Mouse (Mus musculus) cerebellum, adult 11-12 months (tissue): ENCODE results near the gene Mllt3.
A peak's percentile ranks its signal among the peaks of the same experiment; 100 is the strongest.

Source experiments
- DNase-seq: peaks from one replicate; pipeline ENCODE4 v3.0.0; 2022

Gene Mllt3

DNA sequence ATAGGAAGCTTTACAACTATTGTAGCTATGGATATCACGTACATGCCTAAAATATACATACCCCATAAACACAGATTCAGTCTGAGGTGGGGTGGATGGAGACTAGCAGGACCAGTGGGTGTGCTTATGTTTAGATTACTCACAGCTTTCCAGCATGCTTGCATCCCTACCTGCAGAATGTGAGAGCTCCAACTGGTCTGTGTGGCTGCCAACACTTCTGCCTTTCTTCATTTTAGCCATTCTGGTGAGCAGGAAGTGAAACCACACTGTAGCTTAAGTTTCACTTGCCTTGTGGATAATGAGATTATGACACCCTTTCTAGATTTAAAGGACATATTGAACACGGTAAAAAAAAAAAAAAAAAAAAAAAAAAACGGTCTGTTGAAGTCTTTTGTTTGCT is 88.8 kb downstream of the Mllt3 start:
- DNase-seq: no peak

DNA sequence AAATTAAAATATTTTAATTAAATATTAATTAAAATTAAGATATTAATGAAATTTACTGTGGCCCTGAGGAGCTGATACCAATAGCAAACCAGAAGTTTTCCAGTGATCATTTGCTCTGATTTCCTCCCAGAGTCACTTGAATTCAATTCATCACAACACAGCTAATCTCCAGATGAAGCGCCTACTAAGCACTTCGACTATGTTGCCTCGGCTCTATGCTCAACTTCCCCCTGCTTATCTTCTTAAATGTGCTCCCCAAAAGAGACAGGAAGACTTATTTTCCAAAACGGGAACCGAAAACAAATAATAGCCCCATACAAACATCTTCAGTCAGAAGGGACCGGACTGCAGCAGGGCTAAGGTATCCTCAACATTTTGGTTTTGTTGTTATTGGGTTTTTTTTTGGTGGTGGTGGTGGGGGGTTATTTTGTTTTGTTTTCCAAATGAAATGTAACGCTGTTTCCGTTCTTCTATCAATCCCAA is 90.2 kb downstream of the Mllt3 start:
- DNase-seq: no peak

DNA sequence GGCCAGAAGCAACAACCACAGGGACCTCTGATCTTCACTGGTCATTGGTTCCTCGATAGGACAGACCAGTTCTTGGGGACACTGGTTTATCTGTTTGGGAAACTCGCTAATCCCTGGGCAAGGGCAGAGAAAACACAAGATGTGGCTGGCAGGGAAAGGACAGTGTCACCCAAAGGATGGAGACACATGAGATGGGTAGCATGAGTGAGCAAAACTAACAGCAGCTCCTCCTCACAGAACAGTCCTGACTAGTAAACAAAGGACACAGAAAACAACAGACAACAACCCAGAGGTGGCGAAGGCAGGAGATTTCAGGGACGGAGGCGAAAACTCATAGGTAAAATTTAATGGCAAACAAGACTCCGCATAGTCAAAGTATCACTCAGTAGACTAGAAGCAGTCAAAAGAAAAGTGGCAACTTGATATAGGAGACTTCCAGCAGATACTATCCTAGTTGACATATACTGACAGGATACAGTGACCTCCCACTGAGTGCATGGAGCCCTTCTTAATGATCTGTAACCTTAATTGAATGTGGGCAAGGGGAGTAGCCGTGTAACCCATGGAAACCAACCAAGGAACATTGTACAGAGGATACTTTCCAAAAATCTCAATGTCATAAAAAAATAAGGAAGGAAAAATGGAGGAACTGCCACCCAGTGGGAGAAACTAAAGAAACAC is 93.5 kb downstream of the Mllt3 start:
- no peak for DNase-seq

DNA sequence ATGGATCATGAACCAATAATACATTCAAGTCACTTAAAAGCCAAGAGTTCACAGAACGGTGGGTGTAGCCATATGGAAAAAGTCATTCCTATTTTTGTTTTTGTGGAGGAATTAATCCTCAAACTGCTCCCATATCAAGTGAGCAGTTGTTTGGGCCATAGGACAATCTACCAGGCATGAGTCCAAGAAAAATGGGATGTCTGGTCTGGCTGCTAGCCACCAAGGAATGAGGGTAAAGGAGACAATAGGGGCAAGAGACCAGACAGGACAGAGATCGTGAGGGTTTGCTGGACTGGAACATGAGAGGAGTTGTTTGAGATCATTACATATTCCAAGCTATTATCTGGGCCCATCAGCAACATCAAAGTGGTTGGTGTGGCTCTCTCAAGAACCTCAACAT is 96.8 kb downstream of the Mllt3 start:
- DNase-seq: peak; percentile 48

DNA sequence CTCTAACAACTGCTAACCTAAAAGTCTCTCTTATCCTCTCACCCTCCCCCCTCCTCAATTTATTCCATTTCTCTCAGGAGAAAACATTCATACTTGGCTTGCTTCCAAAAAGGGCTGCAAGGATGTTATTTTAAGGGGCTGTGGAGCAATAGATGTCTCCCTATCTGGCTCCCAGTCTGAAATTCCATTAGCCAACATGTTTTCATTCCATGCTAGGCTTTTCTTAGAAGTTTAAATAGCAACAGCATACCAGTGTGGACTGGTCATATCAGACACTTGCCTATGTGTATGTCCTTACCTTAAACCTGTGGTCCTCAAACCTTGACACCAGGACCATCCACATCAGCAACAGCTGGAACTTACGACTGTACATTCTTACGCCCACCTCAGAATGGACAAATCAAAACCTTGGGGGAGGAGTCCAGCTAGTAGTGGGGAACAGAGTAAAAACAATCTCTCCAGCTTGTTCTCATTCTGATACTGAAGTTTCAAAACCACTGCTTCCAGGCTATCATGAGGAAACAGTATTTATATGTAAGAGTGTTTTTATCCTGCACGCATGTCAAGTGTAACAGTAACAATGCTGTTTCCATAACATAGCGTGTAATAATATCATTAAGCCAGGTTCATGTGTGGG is 99.3 kb downstream of the Mllt3 start:
- no peak for DNase-seq

DNA sequence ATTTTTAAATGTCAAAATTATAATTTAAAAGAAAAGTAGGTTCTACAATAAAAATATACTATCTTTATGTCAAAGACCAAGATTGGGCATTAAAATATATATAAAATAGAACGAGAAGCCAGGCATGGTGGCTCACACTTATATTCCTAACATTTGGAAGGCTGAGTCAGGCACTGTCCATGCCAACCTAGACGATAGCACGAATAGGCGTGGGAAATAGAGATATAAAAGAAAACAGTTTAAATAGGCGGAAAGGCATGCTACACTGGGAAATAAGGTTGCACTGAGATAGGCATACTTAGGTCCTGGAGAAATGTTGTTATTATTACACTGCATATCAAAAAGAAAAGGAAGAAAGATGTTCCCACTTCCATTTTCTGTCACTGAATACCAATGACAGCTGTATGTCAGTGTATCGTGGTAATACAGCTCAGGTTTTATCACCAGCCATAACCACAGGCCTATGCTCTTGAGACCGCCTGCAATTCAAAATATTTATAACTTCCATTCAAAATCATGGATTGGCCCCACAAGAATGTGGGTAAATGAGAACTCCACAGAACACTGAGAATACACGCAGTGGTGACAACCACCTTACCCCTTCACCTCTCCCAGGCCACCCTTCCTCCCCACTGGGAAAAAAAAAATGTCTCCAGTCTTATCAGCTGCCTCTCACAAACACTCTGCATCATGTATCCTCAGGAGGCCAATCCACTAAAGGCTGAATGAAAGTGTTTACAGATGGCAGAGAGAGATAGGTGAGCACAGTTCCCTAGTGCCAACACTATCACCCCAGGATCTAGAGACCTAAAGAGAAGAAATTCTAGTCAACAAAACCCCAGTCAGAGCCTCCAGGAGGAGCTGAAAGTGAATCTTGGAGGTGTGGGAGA is 102.6 kb downstream of the Mllt3 start:
- DNase-seq: no peak

DNA sequence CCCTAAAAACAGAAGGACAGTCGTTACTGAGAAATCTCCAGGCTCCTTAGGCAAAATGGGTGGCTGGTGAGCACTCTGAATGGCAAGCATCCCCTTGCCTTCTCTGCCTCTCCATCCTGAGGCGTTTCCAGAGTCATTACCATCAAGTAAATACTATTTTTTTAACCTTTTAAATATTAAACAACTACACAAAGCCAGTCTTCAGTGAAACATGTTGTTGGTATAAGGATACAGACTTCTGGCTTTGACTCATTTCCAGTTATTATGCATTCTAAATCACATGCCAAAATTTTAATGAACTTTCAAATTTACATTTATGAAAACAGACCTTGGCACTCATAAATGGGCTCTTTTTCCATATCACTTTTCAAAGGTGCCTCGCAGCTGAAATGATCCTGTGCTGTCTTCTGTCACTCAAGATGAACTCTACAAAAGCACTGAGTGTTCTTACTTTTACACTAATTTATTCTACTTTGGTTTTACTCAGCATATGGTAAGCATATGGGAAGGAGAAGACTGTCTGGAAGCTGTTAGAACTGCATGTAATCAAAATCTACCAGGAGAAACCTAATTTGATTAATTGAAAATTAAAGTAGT is 104.5 kb downstream of the Mllt3 start:
- no peak for DNase-seq

DNA sequence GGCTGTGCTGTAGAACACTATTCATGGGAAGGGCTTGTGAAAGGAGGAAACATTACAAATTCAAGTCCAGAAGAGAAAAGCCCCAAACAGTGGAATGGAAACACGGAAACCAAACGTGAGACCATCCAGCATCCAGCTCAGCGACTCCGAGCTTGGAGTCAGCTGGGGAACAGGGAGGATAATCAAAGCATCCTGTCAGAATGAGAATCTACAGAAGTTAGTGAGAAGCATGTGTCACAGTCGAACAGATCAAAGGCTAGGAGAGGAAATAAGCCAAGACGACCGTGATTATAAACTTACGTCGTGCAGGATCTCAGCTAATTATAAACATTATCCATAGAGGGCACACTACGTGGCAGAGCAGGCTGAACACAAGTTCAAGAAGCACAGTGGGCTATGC is 105.8 kb downstream of the Mllt3 start:
- no peak for DNase-seq

DNA sequence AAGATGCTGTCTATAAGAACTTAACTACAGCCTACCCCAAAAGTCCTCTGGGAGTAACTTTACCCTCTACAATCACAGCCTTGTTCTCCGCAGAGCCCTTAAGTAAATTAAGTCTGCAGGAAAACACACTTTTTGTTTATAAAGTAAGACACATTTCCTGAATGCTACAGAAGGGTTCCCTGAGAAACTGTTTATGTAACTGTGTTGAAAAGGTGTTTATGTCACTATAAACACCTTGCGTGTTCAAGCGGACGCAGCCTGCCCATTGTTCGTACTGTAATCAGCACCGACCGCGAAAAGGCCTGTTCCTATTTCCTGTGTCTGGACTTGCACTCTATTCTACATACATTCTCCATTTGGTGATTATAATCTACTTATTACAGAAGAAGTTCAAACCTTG is 112.5 kb downstream of the Mllt3 start:
- DNase-seq: no peak

DNA sequence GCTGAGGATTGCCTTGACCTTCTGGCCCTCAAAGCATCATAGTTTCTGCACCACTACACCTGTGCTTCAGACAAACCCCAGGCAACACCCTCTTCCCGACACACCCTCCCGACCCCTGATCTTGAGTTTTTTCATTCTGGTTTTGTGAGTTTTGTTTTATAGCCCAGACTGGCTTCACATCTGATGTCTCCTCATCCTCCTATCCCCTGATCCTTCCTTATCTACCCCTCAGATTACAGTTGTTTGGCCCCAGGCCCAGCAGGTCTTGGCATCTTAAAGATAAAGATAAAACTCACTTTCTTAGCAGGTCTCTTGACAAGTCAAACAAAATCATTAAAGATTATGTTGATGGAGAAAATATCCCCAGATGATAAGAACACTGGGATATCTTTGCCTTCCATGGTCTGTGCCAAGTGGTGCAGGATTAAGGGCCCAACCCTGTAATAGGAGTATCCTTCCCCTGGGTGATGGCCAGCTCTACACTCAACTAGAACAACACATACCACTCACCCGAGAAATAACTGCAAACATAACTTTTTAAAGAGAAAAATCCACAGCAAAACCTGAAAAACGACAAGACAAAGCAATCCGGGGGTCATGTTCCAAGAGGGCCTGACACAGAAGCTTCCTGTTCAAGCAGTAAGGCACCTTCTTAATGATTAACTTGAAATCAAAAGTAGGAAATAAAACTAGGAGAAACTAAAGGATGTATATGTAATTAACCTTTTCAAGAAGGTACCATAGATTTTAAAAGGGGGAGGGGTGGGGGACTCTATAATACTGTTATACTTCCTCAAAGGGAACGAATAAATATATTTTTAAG is 121.8 kb downstream of the Mllt3 start:
- DNase-seq: no peak

DNA sequence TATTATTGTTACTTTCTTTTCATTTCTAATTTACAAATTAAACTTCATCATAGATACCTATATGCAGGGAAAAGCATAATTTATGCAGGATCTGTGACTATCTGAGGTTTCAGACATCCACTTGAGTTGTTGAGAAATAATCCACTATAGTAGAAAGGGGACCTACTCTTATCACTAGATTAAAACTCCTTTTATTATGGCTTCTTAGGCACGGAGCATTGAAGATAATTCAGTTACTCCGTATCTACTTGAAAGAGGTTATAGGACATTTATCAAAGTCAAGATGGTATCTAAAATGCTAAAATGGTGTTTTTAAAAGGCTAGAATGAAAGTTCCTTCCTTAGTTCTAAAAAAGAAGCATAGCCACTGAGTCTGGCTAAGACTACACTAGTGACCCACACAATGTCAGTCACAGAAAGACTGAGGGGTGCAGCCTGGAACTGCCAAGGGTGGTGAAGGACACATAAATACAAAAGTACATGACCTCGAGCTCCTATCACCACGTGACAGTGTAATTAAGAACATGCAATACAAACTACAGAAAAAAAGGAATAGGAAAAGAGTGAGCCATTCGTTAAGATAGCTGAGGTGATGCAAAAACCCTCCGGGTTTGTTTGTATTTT is 127.9 kb downstream of the Mllt3 start:
- no peak for DNase-seq

DNA sequence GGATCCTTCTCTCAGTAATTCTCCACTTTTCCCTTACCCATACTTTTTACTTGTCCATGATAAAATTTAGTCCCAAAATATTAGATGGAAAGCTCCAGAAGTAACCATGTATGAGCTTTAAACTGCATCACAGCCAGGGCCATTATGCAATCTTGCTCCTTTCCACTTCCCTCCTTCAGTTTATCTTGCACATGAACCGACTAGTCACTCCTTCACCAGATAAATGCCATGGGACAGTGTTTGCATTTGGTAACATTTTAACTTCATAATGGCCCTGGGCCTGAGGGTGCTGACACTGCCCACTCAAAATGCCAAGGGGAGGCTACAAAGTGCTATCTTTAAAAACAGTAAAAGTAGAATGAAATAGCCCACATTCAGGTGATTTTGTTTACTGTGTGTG is 128.4 kb downstream of the Mllt3 start:
- DNase-seq: no peak

DNA sequence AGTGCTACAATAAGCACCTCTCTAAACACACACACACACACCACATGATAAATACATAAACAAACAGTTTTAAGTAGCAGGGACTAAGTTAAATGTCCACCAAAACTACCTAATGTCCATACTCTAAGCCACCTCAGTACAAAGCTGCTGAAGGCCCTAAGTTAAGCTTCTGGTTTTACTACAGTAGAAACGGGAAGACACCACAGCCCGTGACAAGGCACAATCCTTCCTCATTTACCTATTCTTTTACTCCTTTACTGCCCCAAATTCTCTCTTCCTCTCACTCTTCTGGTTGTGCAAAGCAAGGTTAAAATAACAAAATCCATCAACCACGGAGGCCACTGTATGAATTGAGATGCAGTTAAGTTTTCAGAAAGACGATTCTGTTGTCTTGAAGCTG is 130.6 kb downstream of the Mllt3 start:
- no peak for DNase-seq

DNA sequence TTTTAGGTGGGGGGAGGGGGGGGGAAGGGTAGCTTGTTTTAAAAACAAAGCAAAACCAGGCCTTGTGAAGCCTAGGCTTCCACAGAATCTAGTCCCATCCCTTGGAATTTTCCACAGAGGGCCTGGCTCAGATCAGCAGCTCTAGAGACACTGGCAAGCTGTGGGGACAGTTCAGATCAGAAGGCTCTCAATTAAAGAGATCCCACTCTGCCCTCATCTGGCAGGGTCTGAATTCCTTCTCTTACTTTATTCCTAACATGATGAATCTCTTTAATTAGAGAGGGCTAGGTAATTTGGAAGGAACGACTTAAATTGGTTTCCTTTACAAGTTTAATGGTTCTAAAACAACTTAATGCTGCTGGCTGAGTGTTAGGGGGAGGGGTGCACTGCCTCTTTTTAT is 132.0 kb downstream of the Mllt3 start:
- DNase-seq: peak; percentile 22

DNA sequence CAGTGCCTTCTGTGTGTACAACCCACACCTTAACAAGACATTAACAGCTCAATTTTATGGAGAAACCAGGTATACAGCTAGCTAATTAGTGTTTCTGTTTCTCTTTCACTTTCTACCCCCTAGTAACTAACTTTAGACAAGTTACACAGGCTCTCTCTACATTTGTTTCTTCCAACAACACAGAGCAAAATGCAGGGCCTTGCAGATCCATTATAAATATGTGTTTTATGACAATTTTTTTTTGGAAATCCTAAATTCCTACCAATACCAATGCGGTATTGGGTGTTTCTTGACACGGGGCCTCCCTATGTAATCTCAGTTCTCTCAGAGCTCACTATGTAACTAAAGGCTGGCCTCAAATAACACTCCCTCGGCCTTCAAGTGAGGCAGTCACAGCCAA is 139.7 kb downstream of the Mllt3 start:
- no peak for DNase-seq

DNA sequence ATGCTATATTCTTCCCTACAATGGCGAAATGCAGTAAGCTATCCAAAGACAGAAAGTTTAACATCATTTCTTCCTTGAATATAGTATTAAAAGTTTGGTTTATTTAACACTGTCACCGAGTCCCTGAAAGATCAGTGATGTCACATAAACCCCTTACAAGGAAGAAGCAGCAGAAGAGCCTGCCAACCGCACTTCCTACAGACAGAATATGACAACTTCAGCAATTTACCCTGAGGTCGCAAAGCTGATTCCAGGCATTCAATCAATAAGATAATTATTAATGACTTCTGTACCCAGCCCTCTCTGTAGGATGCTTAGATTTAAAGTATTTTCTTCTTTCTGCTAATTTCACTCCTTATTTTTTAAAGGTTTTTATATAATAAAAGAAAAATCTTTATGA is 140.2 kb downstream of the Mllt3 start:
- no peak for DNase-seq

DNA sequence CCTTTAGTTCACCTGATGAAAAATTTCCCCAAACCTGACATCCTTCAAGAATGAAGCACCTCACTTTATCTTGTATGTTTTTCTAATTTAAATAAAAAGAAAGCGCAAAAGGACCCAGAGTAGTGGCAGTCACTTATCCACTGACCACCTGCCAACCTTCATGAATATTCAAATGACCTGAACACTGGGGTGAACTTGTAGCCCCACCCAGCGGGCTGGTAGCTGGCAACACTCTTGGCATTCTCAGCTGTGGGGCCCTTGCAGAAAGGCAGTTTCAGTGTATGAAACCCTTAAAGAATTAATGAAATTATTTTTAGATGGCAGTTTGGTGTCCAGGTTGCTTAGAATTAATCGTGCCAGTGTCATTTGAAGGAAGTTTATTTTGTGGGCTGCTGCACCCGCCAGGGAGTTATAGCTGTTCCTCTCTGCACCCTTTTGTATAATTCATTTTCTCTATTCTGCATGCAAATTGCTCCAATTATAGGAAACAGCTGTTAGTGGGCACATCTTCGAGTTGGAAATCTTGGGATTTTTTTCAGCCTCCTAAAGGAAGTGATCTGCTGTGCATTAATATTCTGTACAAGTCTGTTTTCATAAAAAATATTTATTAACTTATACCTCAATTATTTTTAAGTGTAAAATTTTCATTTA is 149.8 kb downstream of the Mllt3 start:
- DNase-seq: no peak

DNA sequence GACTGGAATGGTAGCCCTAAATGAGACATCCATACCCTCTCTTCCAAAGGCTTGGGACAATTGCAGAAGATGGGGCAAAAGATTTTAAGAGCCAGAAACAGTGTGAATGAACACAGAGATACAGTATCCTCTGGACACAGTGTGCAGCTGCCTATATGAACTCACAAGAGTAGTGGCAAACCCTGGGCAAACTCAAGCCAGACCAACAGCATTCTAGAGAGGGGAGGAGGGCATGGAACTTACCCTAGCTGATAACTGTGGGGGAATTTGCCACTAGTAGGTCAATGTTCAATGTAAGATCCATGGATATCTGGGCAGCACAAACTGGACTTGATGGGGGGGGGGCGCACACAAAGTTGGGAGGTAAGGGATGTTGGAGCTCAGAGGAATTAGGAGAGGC is 151.2 kb downstream of the Mllt3 start:
- DNase-seq: no peak

DNA sequence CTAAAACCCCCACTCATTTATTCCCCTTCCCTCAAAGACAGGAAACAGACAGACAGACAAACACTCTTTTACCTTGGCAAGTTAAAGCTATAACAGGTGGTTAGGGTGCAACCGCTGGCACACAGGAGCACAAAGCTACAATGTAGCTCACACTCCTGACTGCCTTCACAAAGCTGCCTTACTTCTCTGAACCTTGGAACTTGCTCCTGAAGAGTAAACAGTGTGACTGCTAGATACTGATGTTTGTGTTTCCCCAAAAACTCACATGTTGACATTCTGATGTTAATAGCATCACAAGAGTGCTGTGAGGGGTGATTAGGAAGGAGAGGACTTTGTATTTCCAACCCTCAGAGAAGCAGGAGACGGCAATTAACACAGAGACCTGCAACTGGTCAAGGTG is 151.6 kb downstream of the Mllt3 start:
- no peak for DNase-seq

DNA sequence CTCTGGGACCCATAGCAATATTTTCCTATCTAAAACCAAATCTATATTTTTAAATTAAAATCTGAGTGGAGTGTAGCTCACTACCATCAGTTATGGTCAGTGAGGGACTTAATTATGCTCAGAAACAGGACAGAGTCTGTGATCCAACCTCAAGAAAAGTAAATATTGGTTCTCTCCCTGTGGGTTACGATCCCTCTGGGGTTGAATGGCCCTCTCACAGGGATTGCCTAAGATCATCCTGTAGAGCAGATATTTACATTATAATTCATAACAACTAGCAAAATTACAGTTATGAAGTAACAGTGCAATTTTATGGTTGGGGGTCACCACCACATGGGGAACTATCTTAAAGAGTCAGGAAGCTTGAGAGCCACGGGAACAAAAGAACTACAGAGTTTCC is 152.9 kb downstream of the Mllt3 start:
- DNase-seq: no peak

DNA sequence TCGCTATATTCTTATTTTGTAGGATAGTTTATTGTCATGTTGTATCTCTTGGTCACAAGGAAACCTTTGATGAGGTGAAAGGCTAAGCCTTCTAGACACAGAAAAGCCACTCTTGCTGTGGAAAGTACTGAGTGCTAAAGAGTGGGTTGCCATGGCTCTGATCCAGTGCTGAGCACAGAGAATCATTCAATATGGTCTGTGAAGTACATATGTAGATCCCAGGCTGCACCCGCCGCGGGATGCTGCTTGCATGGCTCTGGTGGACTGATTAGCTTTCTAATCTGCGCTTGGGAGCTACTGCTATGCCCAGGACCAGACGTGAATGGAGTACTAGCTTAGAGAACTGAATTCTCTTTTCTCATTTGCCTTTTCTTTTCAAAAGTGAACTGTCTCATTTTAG is 154.5 kb downstream of the Mllt3 start:
- DNase-seq: no peak

DNA sequence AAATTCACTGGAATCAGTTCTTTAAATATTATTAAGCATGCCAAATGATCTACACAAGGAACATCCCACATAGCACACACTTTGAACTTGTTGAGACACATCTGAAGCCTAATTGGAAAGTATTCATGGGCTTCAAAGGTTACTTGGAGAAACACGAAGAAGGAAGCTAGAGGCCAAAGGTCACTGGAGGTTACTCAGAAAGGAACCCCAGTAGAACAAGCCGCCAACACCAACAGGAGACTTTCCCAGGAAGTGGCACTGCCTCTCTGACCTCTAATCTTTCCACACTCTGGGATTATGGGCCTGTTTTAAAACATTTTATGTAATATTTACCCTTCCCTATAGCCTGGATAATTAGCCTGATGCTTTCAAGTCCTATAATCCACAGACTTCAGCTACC is 162.6 kb downstream of the Mllt3 start:
- no peak for DNase-seq
